Mouse (Mus musculus): Measurements from ENCODE around the gene Cyp46a1. TPM values are rescaled to one million over a fixed set of nuclear protein-coding genes. Genes with fewer than 3 reads are reported as not detected.

The Cyp46a1 gene
- total RNA-seq (2021), result 1 to 10 TPM; 4.9 to 7.1 TPM
- long read RNA-seq, experiment 1, partial matches to known transcripts, result 1 of 5 reads
- long read RNA-seq, experiment 1, other reads (novel, unspliced or antisense), result 0 of 5 reads
- long read RNA-seq, experiment 2, transcript Cyp46a1-201 (15 exons, 2,118 nt), result major isoform, 5 of 11 reads
- long read RNA-seq, experiment 2, partial matches to known transcripts, result 3 of 11 reads
- long read RNA-seq, experiment 2, other reads (novel, unspliced or antisense), result 3 of 11 reads

GRCm38 (mm10) chr12:108333895-108334445 lies at the start of gene Cyp46a1:
Cyp46a1 (plus strand) TSS chr12:108334381.
- peak; percentile 99 for DNase-seq (ENCODE audit: low spot score in 2 of 2)

- DNase-seq (ENCODE audit: low spot score in 2 of 2), result no peak
Observed at GRCm38 (mm10) chr12:108284455-108285224, 49.5 kb upstream of the Cyp46a1 start.

- no peak for DNase-seq (ENCODE audit: low spot score in 2 of 2)
Observed at GRCm38 (mm10) chr12:108285225-108286011, 48.8 kb upstream of the Cyp46a1 start.

- no peak for DNase-seq (ENCODE audit: low spot score in 2 of 2)
Observed at GRCm38 (mm10) chr12:108286381-108286780, 47.8 kb upstream of the Cyp46a1 start.

GRCm38 (mm10) chr12:108287011-108287410 lies 47.2 kb upstream of the Cyp46a1 start:
- no peak for DNase-seq (ENCODE audit: low spot score in 2 of 2)

GRCm38 (mm10) chr12:108288127-108288880 lies 45.9 kb upstream of the Cyp46a1 start:
- DNase-seq (ENCODE audit: low spot score in 2 of 2), result no peak

- no peak for DNase-seq (ENCODE audit: low spot score in 2 of 2)
Observed at GRCm38 (mm10) chr12:108292419-108292818, 41.8 kb upstream of the Cyp46a1 start.

- DNase-seq (ENCODE audit: low spot score in 2 of 2), result peak in 1 of 2 experiments; percentile 47
Observed at GRCm38 (mm10) chr12:108292957-108293356, 41.2 kb upstream of the Cyp46a1 start.

- no peak for DNase-seq (ENCODE audit: low spot score in 2 of 2)
Observed at GRCm38 (mm10) chr12:108294620-108295019, 39.6 kb upstream of the Cyp46a1 start.

- no peak for DNase-seq (ENCODE audit: low spot score in 2 of 2)
Observed at GRCm38 (mm10) chr12:108297033-108297432, 37.1 kb upstream of the Cyp46a1 start.

- no peak for DNase-seq (ENCODE audit: low spot score in 2 of 2)
Observed at GRCm38 (mm10) chr12:108301006-108301405, 33.2 kb upstream of the Cyp46a1 start.

GRCm38 (mm10) chr12:108303778-108304365 lies 30.3 kb upstream of the Cyp46a1 start:
- DNase-seq (ENCODE audit: low spot score in 2 of 2), result no peak

- no peak for DNase-seq (ENCODE audit: low spot score in 2 of 2)
Observed at GRCm38 (mm10) chr12:108305172-108305571, 29.0 kb upstream of the Cyp46a1 start.

GRCm38 (mm10) chr12:108305812-108306794 lies 28.1 kb upstream of the Cyp46a1 start, which contains the start of gene Hhipl1:
Hhipl1 (plus strand) TSS chr12:108306270.
- no peak for DNase-seq (ENCODE audit: low spot score in 2 of 2)

GRCm38 (mm10) chr12:108307553-108307952 lies 26.6 kb upstream of the Cyp46a1 start:
- no peak for DNase-seq (ENCODE audit: low spot score in 2 of 2)

GRCm38 (mm10) chr12:108308363-108308856 lies 25.8 kb upstream of the Cyp46a1 start:
- no peak for DNase-seq (ENCODE audit: low spot score in 2 of 2)

- DNase-seq (ENCODE audit: low spot score in 2 of 2), result no peak
Observed at GRCm38 (mm10) chr12:108309116-108309794, 24.9 kb upstream of the Cyp46a1 start.

- no peak for DNase-seq (ENCODE audit: low spot score in 2 of 2)
Observed at GRCm38 (mm10) chr12:108310041-108310440, 24.1 kb upstream of the Cyp46a1 start.
